Mouse (Mus musculus): ENCODE data around the gene Sag.

The Sag gene

DNA sequence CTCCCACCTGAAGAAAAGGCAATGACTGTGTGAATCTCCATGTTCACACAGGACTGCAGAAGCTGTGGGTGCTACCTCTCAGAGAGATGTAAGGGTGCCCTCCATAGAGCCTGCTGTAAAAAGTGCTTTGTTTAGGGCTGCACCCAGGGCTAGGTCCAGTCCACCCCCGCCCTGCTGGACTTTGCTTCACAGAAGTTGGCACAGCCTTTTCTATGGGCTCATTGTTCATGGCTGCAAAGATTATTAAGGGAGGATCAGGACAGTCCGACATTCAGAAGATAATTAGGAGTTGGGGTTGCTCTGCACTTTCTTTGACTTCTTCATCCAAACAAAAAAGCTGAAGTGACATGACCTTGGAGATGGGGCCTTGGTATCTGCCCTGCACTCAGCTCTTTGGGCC, 89.0 kb downstream of the Sag start:
- no peak for DNase-seq (ENCODE audit: low spot score in 2 of 2)

DNA sequence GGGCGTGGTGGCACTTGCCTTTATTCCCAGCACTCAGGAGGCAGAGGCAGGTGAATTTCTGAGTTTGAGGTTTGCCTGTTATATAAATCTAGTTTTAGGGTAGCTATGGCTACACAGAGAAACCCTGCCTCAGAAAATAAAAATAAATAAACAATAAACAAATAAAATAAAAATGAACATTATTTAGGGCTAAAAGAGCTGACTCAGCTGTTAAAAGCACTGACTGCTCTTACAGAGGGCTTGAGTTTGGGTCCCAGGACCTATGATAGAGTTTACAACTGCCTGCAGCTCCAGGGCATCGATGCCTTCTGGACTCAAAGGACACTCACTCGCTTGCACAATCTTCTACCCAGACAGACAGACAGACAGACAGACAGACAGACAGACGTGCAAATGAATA, 89.9 kb downstream of the Sag start:
- no peak for DNase-seq (ENCODE audit: low spot score in 2 of 2)
